Mouse (Mus musculus) embryonic facial prominence, embryonic 10.5 days (tissue): Measurements from ENCODE around the gene Eme1. TPM values are rescaled to one million over a fixed set of nuclear protein-coding genes. Genes with fewer than 3 reads are reported as not detected.
A peak's percentile ranks its signal among the peaks of the same experiment; 100 is the strongest.
"Not testable (repeated sequence)": the region's sequence is repeated elsewhere in the genome, so short reads cannot be mapped to it uniquely, and the experiment has no call there.

Experiments used
- DNase-seq: peaks from one replicate; pipeline ENCODE4 v3.0.0-alpha.2; 2017; ENCODE audit warnings: low spot score
- H3K27ac ChIP-seq: fragments of 300-500 bp; sonication (generic); replicated peaks from 2 replicates; pipeline ENCODE4 v1.5.1; 2016; ENCODE audit warnings: mild to moderate bottlenecking
- H3K27me3 ChIP-seq: fragments of 300-500 bp; sonication (generic); replicated peaks from 2 replicates; pipeline ENCODE4 v1.6.1; 2016; ENCODE audit warnings: low read depth, mild to moderate bottlenecking; ENCODE audit not compliant: poor library complexity, severe bottlenecking
- H3K36me3 ChIP-seq: fragments of 300-500 bp; sonication (generic); replicated peaks from 2 replicates; pipeline ENCODE4 v1.6.1; 2016; ENCODE audit warnings: mild to moderate bottlenecking, moderate library complexity
- H3K4me1 ChIP-seq: fragments of 300-500 bp; sonication (generic); 2 replicates; pipeline ENCODE4 v1.6.1; 2016
- H3K4me3 ChIP-seq: fragments of 300-500 bp; sonication (generic); 2 replicates; pipeline ENCODE4 v1.5.1; 2016; ENCODE audit warnings: mild to moderate bottlenecking, moderate library complexity
- H3K9me3 ChIP-seq: fragments of 300-500 bp; sonication (generic); 2 replicates; pipeline ENCODE4 v1.6.1; 2016; ENCODE audit warnings: mild to moderate bottlenecking
- WGBS: fragments of 180-500 bp; shearing (Covaris S2); methylation state at CpG from one replicate; pipeline ENCODE4 v1.1.7; 2016; 5-methylcytosine and 5-hydroxymethylcytosine counted together
- polyA plus RNA-seq: library from polyadenylated mRNA; unstranded; fragments of >200 nt; fragmentation: Nextera tagmentation; extraction: Ambion mirVana; gene quantifications from 2 replicates; pipeline ENCODE4 v1.2.1, GENCODE M21; 2016

Gene Eme1
- polyA plus RNA-seq, 1 experiment from 2014 or later, result 58.6 TPM

DNA sequence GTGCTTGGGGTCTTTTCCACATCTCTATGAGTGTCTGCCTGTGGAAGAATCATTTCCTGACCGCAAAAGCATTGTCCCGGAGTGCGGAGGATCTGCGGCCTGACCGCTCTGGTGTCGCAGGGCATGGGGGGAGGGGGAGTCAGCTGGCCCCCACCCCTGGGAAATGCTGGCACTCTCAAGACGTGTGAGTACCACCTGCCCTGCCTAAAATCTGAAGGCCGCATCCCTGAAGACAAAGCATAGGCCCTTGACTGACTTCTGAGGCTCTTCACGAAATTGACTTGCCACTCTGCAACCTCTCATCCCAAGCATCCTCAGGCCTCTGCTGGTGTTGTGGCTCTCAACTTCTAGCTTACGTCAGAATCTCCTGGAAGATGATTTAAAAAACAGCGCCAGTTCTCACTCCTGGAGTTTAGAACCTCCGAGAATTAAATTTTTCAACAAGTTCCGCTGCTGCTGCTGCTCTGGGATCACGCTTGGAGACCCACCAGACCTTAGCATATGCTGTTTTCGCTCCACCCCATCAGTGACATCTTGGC lies 23.9 kb upstream of the Eme1 start:
- WGBS, result 32% methylated on average over 15 of the region's 15 CpGs
- Histone ChIP-seq H3K27ac (peak overlapping the region; percentile 98), H3K27me3 (no peaks in the 10 kb centered on the region), H3K9me3 (no peaks in the 10 kb centered on the region), H3K36me3 (peaks cover 15% of the 10 kb centered on the region), H3K4me1 (peaks cover 45% of the 10 kb centered on the region), H3K4me3 (peak overlapping the region; percentile 95)
- DNase-seq, result no peak

DNA sequence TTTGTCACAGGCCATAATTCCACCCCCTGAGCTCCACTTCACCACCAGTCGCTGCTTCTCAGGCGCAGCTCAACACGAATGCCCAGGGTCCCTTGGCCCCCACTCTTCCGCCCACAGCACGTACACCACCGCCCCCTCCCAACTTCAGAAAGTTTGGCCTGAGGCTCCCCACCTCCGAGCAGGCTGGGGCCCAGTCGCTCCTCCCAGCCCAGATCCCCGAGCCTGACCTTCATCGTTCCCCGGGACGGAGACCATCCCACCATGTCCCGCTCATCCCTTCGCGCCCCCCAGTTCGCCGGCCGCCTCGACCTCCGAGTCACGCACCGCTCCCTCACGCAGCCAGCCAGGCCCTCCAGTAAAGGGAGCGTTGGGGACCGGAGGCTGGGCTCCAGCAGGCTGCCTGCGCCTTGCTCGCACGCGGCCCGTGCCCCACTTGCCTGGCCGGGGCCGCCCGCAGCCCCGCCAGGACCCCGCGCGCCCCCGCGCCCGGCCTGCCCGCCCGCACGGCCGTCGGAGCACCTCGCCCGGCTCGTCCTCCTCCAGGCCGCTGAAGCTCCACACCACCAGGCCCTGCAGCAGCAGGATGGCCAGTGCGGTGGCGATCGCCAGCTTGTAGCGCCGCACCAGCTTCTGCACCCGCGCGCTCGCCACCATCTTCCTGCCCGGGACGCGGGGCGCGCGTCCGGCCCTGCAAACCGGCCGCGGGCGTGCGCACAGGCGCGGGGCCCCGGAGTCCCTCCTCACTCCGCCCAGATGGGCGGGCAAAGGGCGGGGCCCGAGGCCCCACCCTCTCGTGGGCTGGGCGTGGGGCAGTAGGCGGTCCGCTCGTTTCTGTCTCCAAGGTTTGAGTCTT lies 23.2 kb upstream of the Eme1 start, which contains the start of gene Xylt2:
Xylt2 (minus strand) TSS at position 762 of the 853 bp plus-strand sequence.
- no peaks in the 10 kb centered on the region for H3K27me3 ChIP-seq
- H3K27ac ChIP-seq, result peak within 1 kb of the TSS; percentile 98
- H3K4me3 ChIP-seq, result peak within 1 kb of the TSS; percentile 95
- WGBS, result under 1% methylated on average over 82 of the region's 82 CpGs
- H3K36me3 ChIP-seq, result peaks cover 15% of the 10 kb centered on the region
- peak; percentile 96 for DNase-seq
- H3K4me1 ChIP-seq, result peaks cover 48% of the 10 kb centered on the region
- no peaks in the 10 kb centered on the region for H3K9me3 ChIP-seq

DNA sequence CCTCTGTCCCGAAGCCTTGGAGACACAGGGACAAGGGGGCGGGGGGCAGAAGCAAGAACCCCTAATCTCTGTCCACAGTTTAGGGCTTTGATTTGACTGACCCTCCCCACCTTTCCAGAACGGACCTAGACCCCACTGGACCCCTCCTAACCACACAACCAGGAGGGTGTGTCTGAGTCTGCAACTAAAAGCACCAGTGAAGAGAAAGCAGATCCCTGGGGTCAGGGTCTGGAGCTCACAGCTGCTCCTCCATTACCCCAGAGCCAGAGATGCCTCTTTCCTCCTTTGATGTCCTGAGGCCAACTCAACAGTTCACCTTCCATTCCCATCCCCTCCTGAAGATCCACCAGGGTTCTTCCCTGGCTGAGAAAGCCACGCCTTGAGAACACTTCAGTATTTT lies 22.5 kb upstream of the Eme1 start:
- H3K27me3 ChIP-seq, result no peaks in the 10 kb centered on the region
- peak overlapping the region; percentile 95 for H3K4me3 ChIP-seq
- H3K4me1 ChIP-seq, result peaks cover 48% of the 10 kb centered on the region
- peaks cover 15% of the 10 kb centered on the region for H3K36me3 ChIP-seq
- 49% methylated on average over 4 of the region's 4 CpGs for WGBS
- no peaks in the 10 kb centered on the region for H3K9me3 ChIP-seq
- peak overlapping the region; percentile 98 for H3K27ac ChIP-seq
- no peak for DNase-seq

DNA sequence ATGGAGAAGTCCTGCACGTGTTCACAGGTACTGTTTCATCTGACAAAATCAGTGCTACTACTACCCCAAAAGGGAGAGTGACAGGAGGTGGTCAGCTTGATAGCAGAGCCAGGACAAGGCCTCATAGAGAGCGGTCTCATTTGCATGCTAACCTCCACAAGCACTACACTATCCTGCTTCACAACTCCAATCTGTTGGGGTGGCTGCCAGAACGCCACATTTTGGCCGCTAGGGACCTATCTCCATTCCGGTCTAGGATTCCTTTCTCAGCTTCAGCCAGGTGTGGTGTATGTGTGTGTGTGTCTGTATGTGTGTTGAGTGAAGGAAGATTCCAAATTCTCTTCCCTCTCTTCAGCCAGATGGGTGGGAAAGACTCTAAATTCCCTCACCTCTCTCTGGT lies 21.7 kb upstream of the Eme1 start:
- Histone ChIP-seq H3K27me3 (no peaks in the 10 kb centered on the region), H3K36me3 (peaks cover 22% of the 10 kb centered on the region), H3K27ac (no peak overlapping the region), H3K9me3 (no peaks in the 10 kb centered on the region), H3K4me3 (peak overlapping the region; percentile 95; the same call in 1 of the 2 replicates), H3K4me1 (peaks cover 48% of the 10 kb centered on the region)
- WGBS, result 82% methylated on average over 5 of the region's 5 CpGs
- no peak for DNase-seq

DNA sequence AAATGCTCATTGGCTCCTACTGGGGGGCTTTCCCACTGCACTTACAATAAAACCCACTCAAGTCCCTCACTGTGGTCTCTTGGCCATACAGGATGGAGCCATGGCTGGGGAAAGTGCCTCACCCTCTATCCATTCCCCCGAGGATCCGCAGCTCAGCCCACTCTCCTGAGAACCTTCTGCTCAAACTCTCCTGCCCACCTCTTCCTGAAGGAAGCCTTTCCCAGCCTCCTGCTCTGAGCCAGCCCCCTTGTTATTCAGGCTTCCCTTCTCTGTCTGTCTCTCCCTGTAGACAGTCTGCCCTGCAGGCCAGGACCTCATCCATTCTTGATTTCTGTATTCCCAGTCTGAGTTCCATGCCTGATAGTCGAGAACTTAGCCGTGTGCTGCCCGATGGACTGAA lies 21.2 kb upstream of the Eme1 start:
- Histone ChIP-seq H3K27me3 (no peaks in the 10 kb centered on the region), H3K27ac (no peak overlapping the region), H3K36me3 (peaks cover 27% of the 10 kb centered on the region), H3K9me3 (no peaks in the 10 kb centered on the region), H3K4me1 (peaks cover 48% of the 10 kb centered on the region), H3K4me3 (0 out of 2 replicates have a peak overlapping the region, but pooled peaks have one; percentile 95)
- 87% methylated on average over 5 of the region's 5 CpGs for WGBS
- no peak for DNase-seq

DNA sequence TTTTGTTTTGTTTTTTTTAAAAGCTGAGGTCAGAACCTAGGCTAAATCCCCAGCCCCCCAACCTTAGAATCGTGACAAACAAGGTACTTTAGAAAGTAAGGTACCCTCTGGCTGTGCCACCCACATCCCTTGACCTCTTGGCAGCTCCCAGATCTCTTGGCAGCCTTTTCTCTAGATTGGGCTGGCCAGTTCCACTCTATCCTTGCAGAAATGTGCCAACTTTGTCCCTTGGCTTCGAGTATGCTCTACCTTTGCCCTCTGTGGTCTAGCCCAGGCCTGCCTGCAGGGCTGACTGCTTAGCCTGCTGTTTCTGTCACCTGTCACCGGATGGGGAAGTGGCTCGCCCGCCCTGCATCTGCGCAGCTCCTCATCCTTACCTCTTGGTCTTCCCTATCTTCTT lies 11.5 kb upstream of the Eme1 start:
- no peak for DNase-seq
- Histone ChIP-seq H3K9me3 (no peaks in the 10 kb centered on the region), H3K4me1 (no peaks in the 10 kb centered on the region), H3K27me3 (no peaks in the 10 kb centered on the region), H3K36me3 (peaks cover 98% of the 10 kb centered on the region), H3K27ac (no peak overlapping the region), H3K4me3 (no peak overlapping the region)
- WGBS, result 91% methylated on average over 6 of the region's 6 CpGs

DNA sequence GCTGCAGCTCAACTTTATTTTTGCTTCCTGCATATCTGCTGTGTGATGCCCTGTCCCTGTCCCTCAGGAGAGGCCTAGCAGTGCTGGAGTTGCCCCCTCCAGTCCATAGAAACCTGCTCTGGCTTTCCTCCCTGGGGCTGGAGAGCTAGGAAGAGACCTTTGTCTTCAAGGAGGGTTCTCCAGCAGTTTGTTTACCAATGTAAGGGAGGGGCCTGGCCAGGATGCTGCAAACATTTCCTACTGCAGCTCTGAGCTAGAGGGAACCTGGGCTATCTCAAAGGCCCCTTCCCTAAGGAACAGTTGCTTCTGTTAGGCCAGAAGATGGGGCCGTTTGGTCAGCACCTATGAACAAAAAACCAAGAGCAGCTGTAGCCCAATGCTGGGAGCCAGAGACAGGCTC lies 7.6 kb upstream of the Eme1 start:
- Histone ChIP-seq H3K27ac (no peak overlapping the region), H3K4me1 (no peaks in the 10 kb centered on the region), H3K4me3 (no peak overlapping the region), H3K27me3 (no peaks in the 10 kb centered on the region), H3K36me3 (peaks cover 97% of the 10 kb centered on the region), H3K9me3 (no peaks in the 10 kb centered on the region)
- WGBS, result 54% methylated on average over 1 of the region's 1 CpGs
- no peak for DNase-seq

DNA sequence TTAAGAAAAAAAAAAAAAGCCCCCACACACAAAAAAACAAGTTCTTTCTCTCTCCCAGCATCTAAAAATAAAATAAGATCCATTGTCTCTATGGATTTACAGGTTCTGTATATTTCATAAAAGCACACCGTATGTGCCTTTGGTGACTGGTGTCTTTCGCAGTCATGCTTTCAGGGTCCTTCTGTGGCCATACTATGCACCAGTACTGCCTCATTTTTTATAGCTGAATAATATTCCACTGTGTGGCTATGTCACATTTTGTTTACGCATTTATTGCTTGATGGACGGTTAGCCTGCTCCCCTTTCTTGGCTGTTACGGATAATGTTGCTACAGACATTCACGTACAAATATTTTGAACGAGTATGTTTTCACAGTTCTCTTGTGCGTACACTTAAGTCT lies 791 bp downstream of the Eme1 start:
- no peak for DNase-seq
- peaks cover 25% of the 10 kb centered on the region for H3K4me1 ChIP-seq
- WGBS, result 48% methylated on average over 8 of the region's 8 CpGs
- H3K9me3 ChIP-seq, result no peaks in the 10 kb centered on the region
- H3K36me3 ChIP-seq, result peaks cover 62% of the 10 kb centered on the region
- H3K27ac ChIP-seq, result peak overlapping the region; percentile 97
- peak overlapping the region; percentile 77 for H3K4me3 ChIP-seq
- no peaks in the 10 kb centered on the region for H3K27me3 ChIP-seq

DNA sequence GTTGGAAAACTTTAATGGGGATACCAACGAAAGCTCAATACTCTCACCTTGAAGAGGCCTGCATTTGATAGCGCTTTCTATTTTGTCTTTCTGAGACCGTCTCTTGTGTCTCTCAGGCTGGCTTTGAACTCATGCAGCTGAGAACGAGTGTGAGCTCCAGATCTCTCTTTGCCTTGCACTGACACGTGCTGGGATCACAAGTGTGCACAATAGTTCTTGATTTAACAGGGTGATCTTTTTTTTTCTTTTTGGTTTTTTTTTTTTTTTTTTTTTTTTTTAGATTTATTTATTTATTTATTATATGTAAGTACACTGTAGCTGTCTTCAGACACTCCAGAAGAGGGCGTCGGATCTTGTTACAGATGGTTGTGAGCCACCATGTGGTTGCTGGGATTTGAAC lies 2.5 kb downstream of the Eme1 start:
- WGBS, result 90% methylated on average over 7 of the region's 7 CpGs

DNA sequence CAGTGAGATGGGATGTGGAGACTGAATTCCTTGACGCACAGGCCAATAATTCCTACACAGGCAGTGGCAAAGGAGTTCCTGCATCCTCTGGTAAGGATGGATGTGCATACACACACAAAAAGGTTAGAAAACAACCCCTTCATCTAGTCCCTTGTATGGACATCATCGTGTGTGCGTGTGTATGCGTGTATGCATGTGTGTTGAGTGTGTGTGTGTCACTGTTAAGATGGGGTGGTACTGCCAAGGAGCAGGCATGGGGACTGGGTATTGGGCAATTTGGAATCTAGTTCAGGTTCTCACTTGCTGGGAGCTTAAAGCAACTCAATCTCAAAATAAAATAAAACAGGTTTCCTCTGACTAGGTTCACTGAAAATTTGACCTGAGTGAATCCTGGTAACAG lies 7.3 kb downstream of the Eme1 start:
- peaks cover 6% of the 10 kb centered on the region; the same call in 1 of the 2 replicates for H3K4me1 ChIP-seq
- H3K9me3 ChIP-seq, result no peaks in the 10 kb centered on the region
- DNase-seq, result no peak
- H3K4me3 ChIP-seq, result no peak overlapping the region
- WGBS, result 97% methylated on average over 4 of the region's 4 CpGs
- H3K27me3 ChIP-seq, result no peaks in the 10 kb centered on the region
- no peak overlapping the region for H3K27ac ChIP-seq
- peaks cover 97% of the 10 kb centered on the region for H3K36me3 ChIP-seq

More for the DNA sequence above, 2.5 kb downstream of the Eme1 start:
- peaks cover 25% of the 10 kb centered on the region for H3K4me1 ChIP-seq
- DNase-seq, H3K27ac ChIP-seq, H3K27me3 ChIP-seq, H3K9me3 ChIP-seq, H3K4me3 ChIP-seq: not testable (repeated sequence)
- peaks cover 62% of the 10 kb centered on the region for H3K36me3 ChIP-seq

DNA sequence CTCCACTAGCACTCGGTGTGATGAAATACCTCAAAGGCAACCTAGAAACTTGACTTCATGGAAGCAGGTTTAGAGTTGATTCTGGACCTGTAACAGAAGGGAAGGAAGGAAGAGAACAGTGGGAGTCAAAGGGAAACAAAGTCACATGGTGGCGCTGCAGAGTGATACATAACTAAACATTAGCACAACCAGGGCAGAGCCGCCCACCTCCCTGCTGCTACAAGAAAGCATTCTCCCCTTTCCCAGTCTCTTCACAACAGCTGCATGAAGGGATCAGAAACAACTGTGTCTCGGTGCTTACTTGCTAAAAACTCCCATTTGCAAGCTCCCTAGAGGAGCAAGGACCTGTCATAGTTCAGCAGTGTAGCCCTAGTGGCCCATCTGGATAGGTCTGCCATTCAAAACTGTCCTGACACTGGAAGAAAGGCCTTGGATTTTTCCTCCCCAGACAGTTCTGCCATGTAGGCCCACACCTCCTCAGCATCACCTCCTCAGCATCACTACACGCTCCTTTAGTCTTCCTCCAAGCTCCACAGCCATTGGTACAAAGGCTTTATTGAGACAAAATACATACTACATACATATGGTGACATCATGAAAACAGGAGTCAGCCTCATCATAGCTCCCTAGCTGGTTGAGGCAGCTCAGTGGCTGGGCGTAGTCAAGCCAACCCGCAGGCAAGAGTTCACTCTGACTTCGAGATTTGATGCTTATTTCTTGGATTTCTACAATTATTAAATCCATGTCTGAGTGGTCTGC lies 9.1 kb downstream of the Eme1 start:
- no peaks in the 10 kb centered on the region for H3K27me3 ChIP-seq
- peaks cover 5% of the 10 kb centered on the region; the same call in 1 of the 2 replicates for H3K4me1 ChIP-seq
- peaks cover 99% of the 10 kb centered on the region for H3K36me3 ChIP-seq
- no peaks in the 10 kb centered on the region for H3K9me3 ChIP-seq
- no peak overlapping the region for H3K27ac ChIP-seq
- H3K4me3 ChIP-seq, result no peak overlapping the region
- WGBS, result 85% methylated on average over 8 of the region's 8 CpGs
- no peak for DNase-seq

DNA sequence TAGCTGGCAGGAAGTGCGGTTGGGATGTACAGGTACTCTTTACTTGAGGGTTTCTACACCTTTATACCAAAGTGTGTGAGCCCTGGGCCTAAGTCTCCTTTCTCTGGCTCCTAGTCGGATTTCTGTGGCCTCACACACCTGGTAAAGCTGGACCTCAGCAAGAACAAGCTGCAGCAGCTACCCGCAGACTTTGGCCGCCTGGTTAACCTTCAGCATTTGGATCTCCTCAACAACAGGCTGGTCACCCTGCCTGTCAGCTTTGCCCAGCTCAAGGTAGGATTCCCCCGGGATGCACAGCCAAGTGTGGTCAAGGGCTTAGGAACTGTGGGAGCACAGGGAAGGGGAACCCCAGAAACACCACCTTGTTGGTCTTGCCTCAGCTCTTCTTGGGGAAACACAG lies 19.3 kb downstream of the Eme1 start:
- H3K4me1 ChIP-seq, result peaks cover 14% of the 10 kb centered on the region
- no peak overlapping the region for H3K4me3 ChIP-seq
- H3K9me3 ChIP-seq, result no peaks in the 10 kb centered on the region
- peaks cover 82% of the 10 kb centered on the region for H3K36me3 ChIP-seq
- WGBS, result 89% methylated on average over 5 of the region's 5 CpGs
- H3K27ac ChIP-seq, result no peak overlapping the region
- H3K27me3 ChIP-seq, result no peaks in the 10 kb centered on the region
- no peak for DNase-seq
